Mouse (Mus musculus) bone marrow, adult 2 months (tissue): ENCODE measurements around the gene Cckbr.

Experiments used
- CTCF ChIP-seq: fragments of 200-500 bp; IDR thresholded peaks from 2 replicates; pipeline ENCODE4 v1.5.1; 2011; ENCODE audit warnings: low read length, control low read depth; ENCODE audit not compliant: control insufficient read depth, insufficient read depth
- POLR2A ChIP-seq: fragments of 200-500 bp; IDR thresholded peaks from 2 replicates; pipeline ENCODE4 v1.6.1; 2011; ENCODE audit warnings: low read depth, mild to moderate bottlenecking, control low read depth, low read length, borderline replicate concordance; ENCODE audit not compliant: control insufficient read depth

- TF ChIP-seq CTCF (no peak), POLR2A (no peak)
These were observed 56.9 kb downstream of the Cckbr start for GRCm38 (mm10) chr7:105482426-105482825.
